Mouse (Mus musculus): ENCODE measurements around the gene Bclaf1.

- TF ChIP-seq CTCF (IDR thresholded peaks at IDR 0.05; ENCODE audit: borderline replicate concordance, insufficient read depth, low read length) = no peak
- no peak for TF ChIP-seq POLR2A (IDR thresholded peaks at IDR 0.05; ENCODE audit: low read depth, low read length)
These were observed 26.1 kb upstream of the Bclaf1 start for GRCm38 (mm10) chr10:20285994-20286836.
